Mouse (Mus musculus) ovary, adult 18-20 months (tissue): ENCODE data around the gene Ndufaf2.

Source experiments
- DNase-seq: peaks from one replicate; pipeline ENCODE4 v3.0.0; 2022; ENCODE audit warnings: low spot score, mixed read lengths

Ndufaf2 gene

GRCm38 (mm10) chr13:108032789-108033188, 125.6 kb downstream of the Ndufaf2 start:
- DNase-seq = no peak

- DNase-seq = no peak
Observed at GRCm38 (mm10) chr13:108025802-108026201, 132.6 kb downstream of the Ndufaf2 start.

DNA sequence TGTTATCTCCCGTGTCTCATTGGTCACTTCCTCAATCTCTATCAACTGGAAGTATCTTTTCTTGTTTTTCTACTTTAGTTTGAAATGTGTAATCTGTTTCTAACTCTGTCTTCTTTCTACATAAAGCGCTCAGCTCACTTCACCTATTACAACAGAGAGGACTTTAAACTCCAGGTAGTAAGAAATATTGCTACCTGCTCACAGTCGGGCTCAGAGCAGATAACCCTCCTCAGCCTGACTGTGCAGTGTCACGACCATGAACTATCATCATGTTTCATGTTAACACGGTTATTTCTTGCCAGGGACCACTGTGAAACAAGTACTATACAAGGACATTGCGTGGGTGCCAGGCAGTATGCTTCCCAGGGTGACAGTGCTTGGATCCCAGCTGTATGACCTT, 141.1 kb downstream of the Ndufaf2 start:
- DNase-seq = no peak

GRCm38 (mm10) chr13:108015166-108015565, 143.3 kb downstream of the Ndufaf2 start:
- no peak for DNase-seq

DNA sequence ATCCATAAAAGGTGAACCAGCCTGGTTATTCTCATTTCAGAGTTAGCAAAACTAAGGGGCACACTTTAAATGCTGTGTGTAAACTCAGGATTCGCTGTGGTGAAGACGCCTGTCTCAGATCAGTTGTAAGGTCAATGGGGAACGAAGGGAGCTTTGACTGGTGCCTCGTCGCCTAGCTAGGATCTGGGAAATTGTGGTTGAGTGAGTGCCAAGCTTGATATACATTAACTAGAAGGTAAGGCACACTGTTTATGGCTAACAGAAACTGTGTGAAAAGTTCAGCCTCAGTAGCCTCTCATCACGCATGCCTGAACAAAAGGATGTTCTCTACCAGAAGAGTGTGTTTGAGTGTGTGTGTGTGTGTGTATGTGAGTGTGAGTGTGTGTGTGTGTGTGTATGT, 144.6 kb downstream of the Ndufaf2 start:
- no peak for DNase-seq

- no peak for DNase-seq
Observed at GRCm38 (mm10) chr13:108013110-108013509, 145.3 kb downstream of the Ndufaf2 start.

- DNase-seq = no peak
Observed at GRCm38 (mm10) chr13:108007861-108008260, 150.6 kb downstream of the Ndufaf2 start.

DNA sequence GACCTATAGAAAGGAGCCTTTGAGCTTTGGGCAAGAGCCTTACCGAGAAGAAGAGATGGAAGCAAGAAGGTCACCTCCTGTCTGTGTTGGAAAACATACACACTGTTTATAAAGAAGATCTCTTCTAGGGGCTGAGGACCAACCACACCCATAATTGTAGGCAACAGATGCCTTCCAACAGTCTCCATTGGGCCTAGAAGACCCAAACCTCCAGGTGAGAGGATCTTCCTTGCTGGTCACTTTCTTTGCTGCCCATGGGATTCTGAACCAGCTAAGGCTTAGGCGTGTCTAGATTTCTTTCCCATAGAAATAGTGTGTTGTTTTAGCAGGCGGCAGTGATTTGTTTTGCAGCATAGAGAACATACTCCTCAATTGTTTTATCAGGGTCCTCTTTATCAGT, 162.1 kb downstream of the Ndufaf2 start:
- no peak for DNase-seq

DNA sequence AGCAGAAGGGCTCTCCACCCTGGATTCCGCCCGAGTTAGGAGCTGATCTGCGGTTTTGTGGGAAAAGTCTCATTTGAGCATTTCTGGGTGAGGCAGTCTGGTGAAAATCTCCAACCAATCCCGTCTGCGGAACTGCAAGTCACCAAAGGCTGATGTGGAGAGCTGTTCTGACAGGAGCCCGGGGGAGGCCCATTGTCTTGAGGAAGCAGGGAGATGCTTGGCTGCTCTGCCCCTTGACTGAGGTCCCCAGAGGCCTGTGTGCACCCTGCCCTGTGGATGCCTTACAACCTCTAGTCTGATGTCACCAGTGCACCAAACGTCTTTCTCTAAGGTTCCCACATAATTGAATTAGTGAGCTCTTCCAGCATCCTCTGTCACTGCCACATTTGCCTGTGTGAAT, 163.2 kb downstream of the Ndufaf2 start:
- DNase-seq = no peak

- no peak for DNase-seq
Observed at GRCm38 (mm10) chr13:107992573-107992972, 165.8 kb downstream of the Ndufaf2 start.

GRCm38 (mm10) chr13:107984641-107985040, 173.8 kb downstream of the Ndufaf2 start:
- no peak for DNase-seq

DNA sequence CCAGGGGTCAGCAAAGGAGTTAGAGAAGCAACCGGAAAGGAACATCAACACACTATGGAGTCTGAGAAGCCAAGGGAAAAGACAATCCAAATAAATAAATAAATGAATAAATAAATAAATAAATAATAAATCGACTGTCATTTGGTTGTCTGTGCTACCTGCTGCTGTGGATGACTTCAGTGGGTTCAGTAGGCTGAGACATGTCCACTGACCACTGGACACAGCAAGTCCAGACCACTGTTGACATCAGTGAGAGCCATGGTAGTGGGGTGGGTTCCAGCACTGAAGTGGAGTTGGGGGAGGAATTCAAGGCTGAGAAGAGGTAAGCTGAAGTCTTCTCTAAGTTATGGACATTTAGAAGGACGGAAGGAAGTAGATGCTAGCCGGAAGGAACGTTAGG, 174.2 kb downstream of the Ndufaf2 start:
- DNase-seq = no peak

DNA sequence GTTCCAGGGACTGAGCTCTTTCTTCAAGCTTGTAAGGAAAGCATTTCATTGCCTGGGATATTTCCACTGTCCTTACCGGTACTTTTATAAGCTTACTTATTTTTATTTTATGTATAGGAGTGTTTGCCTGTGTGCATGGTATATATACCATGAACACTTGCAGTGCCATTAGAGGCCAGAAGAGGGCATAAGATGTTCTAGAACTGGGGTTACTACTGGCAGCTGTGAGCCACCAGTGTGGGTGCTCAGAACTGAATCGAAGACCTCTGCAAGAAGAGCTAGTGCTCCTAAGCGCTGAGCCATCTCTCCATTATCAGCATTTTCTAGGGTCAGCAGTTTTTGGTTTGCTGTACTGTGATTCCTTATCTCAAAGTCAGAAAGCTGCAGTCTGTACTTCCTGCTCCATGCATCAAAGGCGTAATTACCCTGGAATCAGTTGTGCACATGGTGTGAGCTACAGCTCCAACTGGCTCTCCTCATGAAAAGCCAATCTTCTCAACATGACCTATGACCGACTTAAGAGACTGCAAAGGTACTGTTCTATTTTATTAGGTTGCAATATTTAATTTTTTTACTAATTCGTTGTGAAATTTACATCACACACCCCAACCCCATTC, 175.1 kb downstream of the Ndufaf2 start:
- DNase-seq = no peak

DNA sequence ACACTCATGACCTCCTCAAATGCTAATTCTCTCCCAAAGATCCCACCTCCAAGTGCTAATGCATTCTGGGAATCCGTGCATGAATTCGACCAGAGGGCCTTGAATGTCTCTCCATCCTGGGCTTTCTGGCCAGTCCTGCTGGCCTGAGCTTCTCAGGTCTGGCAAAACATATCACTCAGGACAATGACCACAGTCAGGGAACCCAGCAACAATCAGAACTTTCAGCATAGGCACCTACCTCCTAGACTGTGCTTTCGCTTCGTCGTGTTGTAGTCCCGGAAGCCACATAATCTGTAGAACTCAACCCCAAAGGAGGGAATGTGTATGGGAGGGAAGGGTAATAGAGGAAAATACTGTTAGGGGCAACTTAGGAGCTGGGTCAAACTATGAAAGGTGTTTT, 179.0 kb downstream of the Ndufaf2 start:
- no peak for DNase-seq

DNA sequence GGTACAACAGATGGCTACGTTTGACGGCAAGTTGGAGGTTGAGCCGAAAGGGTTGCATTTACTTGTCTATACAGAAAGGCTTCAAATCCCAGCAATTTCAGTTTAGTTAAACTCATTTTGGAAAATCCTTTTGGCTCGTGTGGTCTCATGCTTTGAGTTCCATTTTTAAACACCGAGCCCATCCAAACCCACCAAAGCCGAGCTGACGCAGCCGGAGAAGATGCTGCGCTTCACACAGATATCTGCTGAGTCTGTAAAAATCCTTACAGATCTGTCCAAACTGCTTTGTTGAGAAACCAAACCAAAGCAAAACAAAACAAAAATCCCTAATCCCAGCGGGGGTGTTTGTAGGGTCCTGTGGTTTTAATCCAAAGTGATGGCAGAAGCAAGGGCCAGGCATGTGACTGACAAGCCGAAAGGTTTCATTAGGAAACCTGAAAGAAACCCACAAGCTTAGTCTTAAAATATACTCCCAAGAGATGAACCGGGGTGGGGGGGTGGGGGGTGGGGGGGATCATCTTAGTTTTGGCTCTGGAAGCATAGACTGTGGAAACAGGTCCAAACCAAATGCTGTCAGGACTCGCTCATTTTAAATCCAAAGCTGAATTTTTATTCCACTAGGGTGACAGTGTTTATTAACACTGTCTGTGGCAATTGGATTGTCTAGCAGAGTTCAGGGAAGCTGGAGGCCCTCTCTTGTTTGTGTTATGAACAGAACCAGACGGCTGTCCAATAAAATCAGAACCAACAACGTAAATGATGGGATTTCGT, 181.4 kb downstream of the Ndufaf2 start:
- no peak for DNase-seq

DNA sequence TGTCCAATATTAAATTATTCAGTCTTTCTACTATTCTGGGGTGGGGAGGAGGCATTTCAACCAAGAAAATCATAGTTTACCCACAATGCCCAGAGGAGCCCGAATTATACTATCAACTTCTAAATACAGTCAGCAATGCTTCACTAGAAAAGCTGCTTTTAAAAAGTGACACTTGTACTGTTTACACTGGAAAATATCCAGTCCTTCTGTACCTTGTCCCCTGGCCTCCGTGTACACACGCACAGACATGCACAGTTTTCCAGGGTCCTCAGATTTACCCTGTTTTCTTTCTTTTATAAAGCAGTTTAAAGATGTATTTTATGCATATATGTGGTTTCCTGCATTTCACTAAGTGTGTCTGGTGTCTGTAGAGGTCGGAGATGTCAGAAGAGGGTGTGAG, 186.0 kb downstream of the Ndufaf2 start:
- no peak for DNase-seq

DNA sequence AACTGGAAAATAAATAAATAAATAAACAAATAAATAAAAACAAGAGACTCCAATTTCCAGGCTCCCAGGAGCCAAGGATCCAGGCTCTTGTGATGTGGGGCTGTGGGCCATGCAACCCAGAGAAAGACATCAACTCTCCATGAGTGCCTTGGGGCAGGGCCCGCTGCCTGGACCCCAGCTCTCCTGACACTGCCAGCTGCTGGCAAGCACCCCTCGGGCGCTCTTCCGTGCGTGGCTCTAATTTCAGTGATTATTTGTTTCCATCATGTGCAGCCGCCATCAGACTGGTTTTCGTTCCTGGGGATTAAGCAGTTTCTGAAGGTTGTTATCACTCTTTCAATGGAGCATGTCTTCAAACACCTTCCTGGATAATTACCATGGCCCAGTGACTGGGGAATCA, 186.6 kb downstream of the Ndufaf2 start:
- no peak for DNase-seq

- DNase-seq = no peak
Observed at GRCm38 (mm10) chr13:107970422-107971142, 187.8 kb downstream of the Ndufaf2 start.

- no peak for DNase-seq
Observed at GRCm38 (mm10) chr13:107969961-107970391, 188.4 kb downstream of the Ndufaf2 start.

GRCm38 (mm10) chr13:107964616-107965015, 193.8 kb downstream of the Ndufaf2 start:
- DNase-seq = peak; percentile 25

DNA sequence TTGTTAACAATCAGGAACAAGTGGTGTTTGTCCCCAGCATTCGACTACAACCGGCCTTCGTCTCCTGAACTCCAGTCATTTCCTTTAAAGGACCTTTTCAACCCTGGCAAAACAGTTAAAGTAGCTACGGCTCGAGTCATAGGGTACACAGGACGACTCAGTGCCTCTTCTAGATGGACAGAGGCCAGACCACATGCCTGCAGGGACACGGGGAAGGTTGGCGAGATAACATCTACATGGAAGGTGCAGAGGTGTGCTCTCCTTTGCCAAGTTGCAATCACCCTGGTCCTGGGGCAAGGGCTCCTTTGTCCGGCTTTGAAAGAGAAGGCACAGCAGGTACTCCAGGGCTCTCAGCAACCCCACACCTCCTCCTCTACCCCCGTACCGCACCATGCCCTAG, 195.0 kb downstream of the Ndufaf2 start:
- DNase-seq = no peak

DNA sequence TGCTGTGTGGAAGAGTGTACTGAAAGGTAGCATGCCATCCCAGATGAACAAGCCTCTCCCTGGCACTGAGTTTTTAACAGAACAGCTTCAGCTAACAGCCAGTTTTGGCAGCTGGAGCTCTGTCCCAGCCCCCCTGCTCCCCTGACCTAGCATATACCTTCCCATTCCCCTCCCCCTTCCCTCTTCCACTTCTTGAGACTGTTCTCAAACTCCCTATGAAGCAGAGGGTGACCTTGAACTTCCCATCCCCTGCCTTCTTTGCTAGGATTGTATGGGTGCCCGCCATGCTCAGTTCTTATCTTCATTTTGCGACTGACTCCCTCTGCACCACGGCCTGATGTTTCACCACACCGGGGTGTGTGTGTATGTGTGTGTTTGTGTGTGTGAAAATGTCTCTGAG, 195.7 kb downstream of the Ndufaf2 start:
- no peak for DNase-seq

GRCm38 (mm10) chr13:107961972-107962371, 196.5 kb downstream of the Ndufaf2 start:
- DNase-seq = no peak
